Mouse (Mus musculus): Measurements from ENCODE around the gene Stx19. TPM values are rescaled to one million over a fixed set of nuclear protein-coding genes. Genes with fewer than 3 reads are reported as not detected.

Gene Stx19
- total RNA-seq (2014; rRNA removed) = not detected in 2 replicates
- not detected in 2 replicates for polyA plus RNA-seq (2012; rRNA removed)

DNA sequence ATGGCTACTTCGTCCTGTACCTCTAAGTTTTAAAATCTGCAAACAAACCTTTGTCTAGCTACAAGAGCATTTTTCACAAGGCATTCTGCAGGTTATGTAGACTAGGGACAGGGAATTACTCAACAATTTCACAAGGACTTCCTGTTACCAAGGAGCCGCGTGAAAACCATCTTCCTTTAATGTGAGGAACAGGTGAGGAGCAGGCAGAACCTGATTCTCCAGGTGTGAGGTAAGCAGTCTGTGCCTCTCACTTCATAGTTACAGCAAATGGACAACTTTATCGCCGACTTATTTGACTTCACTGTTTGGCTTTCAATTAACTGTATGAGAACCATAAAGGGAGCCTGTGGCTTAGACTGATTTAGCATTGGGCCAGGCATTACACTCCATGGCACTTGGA lies at the start of gene Stx19:
TSS of gene Stx19 (plus strand) at position 186 of the 400 bp plus-strand sequence.
- Histone ChIP-seq H3K27me3 (ENCODE audit: control insufficient read depth, insufficient read depth, low read length) (no peaks in the 10 kb centered on the region), H3K27ac (replicated peaks; ENCODE audit: insufficient read depth, low read depth, low read length) (no peak within 1 kb of the TSS), H3K36me3 (ENCODE audit: control insufficient read depth, insufficient read depth, low read length) (peaks cover 5% of the 10 kb centered on the region), H3K4me3 (ENCODE audit: insufficient read depth, low read depth, low read length) (no peak within 1 kb of the TSS), H3K4me1 (ENCODE audit: control insufficient read depth, insufficient read depth, low read length) (no peaks in the 10 kb centered on the region), H3K9ac (ENCODE audit: low read depth, low read length) (no peak within 1 kb of the TSS), H3K79me2 (ENCODE audit: control insufficient read depth, insufficient read depth, low read length) (no peaks in the 10 kb centered on the region)
- no peak for DNase-seq (ENCODE audit: extremely low read depth, low read depth, low spot score)
- TF ChIP-seq CTCF (IDR thresholded peaks at IDR 0.05; ENCODE audit: low read depth, low read length) (no peak), POLR2A (IDR thresholded peaks at IDR 0.05; ENCODE audit: extremely low read depth, insufficient read depth, low read length) (no peak)
- WGBS = 64% methylated on average over 5 of the region's 5 CpGs

DNA sequence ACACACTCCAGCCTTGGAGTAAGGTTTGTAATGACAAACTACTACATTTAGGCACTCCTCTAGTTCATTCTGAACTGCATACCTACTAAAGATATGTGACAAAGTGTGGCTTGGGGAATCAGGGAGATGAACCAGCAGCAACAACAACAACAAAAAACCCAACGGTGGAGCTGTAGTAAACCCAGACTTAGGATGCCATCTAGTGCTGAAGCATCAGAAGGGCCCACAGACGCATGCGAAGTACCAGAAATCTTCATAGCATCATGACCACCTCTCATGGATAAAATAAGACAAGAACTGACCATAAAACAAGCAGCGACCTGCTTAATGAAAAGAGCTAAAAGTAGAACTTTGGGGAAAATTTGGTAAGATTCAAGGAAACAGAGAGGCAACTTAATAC lies 41.0 kb upstream of the Stx19 start:
- no peak for DNase-seq (ENCODE audit: extremely low read depth, low read depth, low spot score)
- Histone ChIP-seq H3K79me2 (ENCODE audit: control insufficient read depth, insufficient read depth, low read length) (no peaks in the 10 kb centered on the region), H3K9ac (ENCODE audit: low read depth, low read length) (no peak overlapping the region), H3K36me3 (ENCODE audit: control insufficient read depth, insufficient read depth, low read length) (peaks cover 24% of the 10 kb centered on the region), H3K27ac (replicated peaks; ENCODE audit: insufficient read depth, low read depth, low read length) (no peak overlapping the region), H3K4me3 (ENCODE audit: insufficient read depth, low read depth, low read length) (no peak overlapping the region), H3K4me1 (ENCODE audit: control insufficient read depth, insufficient read depth, low read length) (no peaks in the 10 kb centered on the region), H3K27me3 (ENCODE audit: control insufficient read depth, insufficient read depth, low read length) (no peaks in the 10 kb centered on the region)
- WGBS = 88% methylated on average over 4 of the region's 4 CpGs
- no peak for TF ChIP-seq POLR2A (IDR thresholded peaks at IDR 0.05; ENCODE audit: extremely low read depth, insufficient read depth, low read length)
- no peak for TF ChIP-seq CTCF (IDR thresholded peaks at IDR 0.05; ENCODE audit: low read depth, low read length)

DNA sequence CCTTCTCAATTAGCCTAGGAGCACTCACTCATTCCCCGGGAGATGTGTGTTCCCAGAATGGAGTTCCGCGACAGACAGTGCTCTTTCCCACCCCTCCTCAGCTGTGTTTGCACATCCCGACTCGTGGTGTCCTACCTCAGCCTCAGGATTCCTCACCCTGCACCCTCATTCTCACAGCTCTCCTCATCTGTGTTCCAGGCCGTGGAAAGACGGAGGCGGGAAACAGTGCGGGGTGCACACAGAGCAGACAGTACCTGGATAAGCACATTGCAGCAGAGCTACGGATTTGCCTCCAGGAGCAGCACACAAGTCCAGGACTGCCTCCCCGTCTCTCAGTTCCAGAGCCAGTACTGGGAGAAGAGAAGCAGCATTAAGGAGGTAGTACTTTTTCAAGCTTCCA lies 38.4 kb upstream of the Stx19 start:
- WGBS = 89% methylated on average over 11 of the region's 11 CpGs
- H3K36me3 ChIP-seq (ENCODE audit: control insufficient read depth, insufficient read depth, low read length) = peaks cover 10% of the 10 kb centered on the region; the same call in 1 of the 2 replicates
- no peaks in the 10 kb centered on the region for H3K4me1 ChIP-seq (ENCODE audit: control insufficient read depth, insufficient read depth, low read length)
- no peak overlapping the region for H3K27ac ChIP-seq (replicated peaks; ENCODE audit: insufficient read depth, low read depth, low read length)
- H3K9ac ChIP-seq (ENCODE audit: low read depth, low read length) = no peak overlapping the region
- no peak for DNase-seq (ENCODE audit: extremely low read depth, low read depth, low spot score)
- no peaks in the 10 kb centered on the region for H3K79me2 ChIP-seq (ENCODE audit: control insufficient read depth, insufficient read depth, low read length)
- no peaks in the 10 kb centered on the region for H3K27me3 ChIP-seq (ENCODE audit: control insufficient read depth, insufficient read depth, low read length)
- no peak overlapping the region for H3K4me3 ChIP-seq (ENCODE audit: insufficient read depth, low read depth, low read length)
- no peak for TF ChIP-seq CTCF (IDR thresholded peaks at IDR 0.05; ENCODE audit: low read depth, low read length)
- TF ChIP-seq POLR2A (IDR thresholded peaks at IDR 0.05; ENCODE audit: extremely low read depth, insufficient read depth, low read length) = no peak

DNA sequence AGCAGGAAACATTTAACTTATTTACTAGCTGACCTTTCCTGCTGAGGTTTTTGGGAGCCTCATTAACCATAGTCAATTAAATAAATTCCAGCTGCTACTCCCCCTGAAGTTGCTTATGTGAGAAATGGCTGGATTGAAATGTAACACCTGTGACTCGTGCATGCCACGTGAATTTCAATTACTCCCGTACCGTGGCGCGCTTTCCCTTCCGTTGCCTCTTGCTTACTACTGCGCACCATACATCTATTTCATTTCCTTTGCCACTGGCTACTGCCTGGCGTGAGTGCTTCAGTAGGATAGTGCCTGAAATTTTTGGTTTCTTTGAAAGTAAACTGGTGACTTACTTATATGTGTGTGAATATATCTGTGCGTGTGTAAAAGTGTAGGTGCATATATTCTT lies 36.2 kb upstream of the Stx19 start:
- Histone ChIP-seq H3K27ac (replicated peaks; ENCODE audit: insufficient read depth, low read depth, low read length) (no peak overlapping the region), H3K36me3 (ENCODE audit: control insufficient read depth, insufficient read depth, low read length) (peaks cover 2% of the 10 kb centered on the region; the same call in 1 of the 2 replicates), H3K79me2 (ENCODE audit: control insufficient read depth, insufficient read depth, low read length) (no peaks in the 10 kb centered on the region), H3K27me3 (ENCODE audit: control insufficient read depth, insufficient read depth, low read length) (no peaks in the 10 kb centered on the region), H3K4me1 (ENCODE audit: control insufficient read depth, insufficient read depth, low read length) (no peaks in the 10 kb centered on the region), H3K9ac (ENCODE audit: low read depth, low read length) (no peak overlapping the region), H3K4me3 (ENCODE audit: insufficient read depth, low read depth, low read length) (no peak overlapping the region)
- WGBS = 88% methylated on average over 10 of the region's 10 CpGs
- TF ChIP-seq CTCF (IDR thresholded peaks at IDR 0.05; ENCODE audit: low read depth, low read length) (no peak), POLR2A (IDR thresholded peaks at IDR 0.05; ENCODE audit: extremely low read depth, insufficient read depth, low read length) (no peak)
- no peak for DNase-seq (ENCODE audit: extremely low read depth, low read depth, low spot score)

DNA sequence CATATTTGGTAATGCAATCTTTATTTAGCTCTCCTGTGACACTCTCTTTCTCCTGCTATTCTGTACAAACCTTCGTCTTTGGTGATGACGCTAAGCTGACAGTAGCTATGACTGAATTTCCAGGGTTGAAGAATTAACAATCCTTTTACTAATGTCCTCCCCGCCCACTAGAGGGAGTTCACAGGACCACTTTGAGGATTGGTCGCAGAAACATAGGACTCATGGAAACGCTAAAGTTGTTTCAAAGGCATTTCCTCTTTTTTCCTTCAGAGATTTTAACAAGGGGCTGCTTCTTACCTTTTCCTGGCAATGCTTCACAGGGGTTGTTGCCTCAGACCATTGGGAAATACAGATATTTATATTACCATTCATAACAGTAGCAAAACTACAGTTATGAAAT lies 32.2 kb upstream of the Stx19 start:
- no peak for TF ChIP-seq POLR2A (IDR thresholded peaks at IDR 0.05; ENCODE audit: extremely low read depth, insufficient read depth, low read length)
- peak; percentile 33; the same call in 1 of the 2 replicates for TF ChIP-seq CTCF (IDR thresholded peaks at IDR 0.05; ENCODE audit: low read depth, low read length)
- Histone ChIP-seq H3K27ac (replicated peaks; ENCODE audit: insufficient read depth, low read depth, low read length) (no peak overlapping the region), H3K79me2 (ENCODE audit: control insufficient read depth, insufficient read depth, low read length) (no peaks in the 10 kb centered on the region), H3K4me3 (ENCODE audit: insufficient read depth, low read depth, low read length) (no peak overlapping the region), H3K4me1 (ENCODE audit: control insufficient read depth, insufficient read depth, low read length) (peaks cover 3% of the 10 kb centered on the region; the same call in 1 of the 2 replicates), H3K9ac (ENCODE audit: low read depth, low read length) (no peak overlapping the region), H3K27me3 (ENCODE audit: control insufficient read depth, insufficient read depth, low read length) (no peaks in the 10 kb centered on the region), H3K36me3 (ENCODE audit: control insufficient read depth, insufficient read depth, low read length) (no peaks in the 10 kb centered on the region)
- WGBS = 57% methylated on average over 5 of the region's 5 CpGs
- no peak for DNase-seq (ENCODE audit: extremely low read depth, low read depth, low spot score)

DNA sequence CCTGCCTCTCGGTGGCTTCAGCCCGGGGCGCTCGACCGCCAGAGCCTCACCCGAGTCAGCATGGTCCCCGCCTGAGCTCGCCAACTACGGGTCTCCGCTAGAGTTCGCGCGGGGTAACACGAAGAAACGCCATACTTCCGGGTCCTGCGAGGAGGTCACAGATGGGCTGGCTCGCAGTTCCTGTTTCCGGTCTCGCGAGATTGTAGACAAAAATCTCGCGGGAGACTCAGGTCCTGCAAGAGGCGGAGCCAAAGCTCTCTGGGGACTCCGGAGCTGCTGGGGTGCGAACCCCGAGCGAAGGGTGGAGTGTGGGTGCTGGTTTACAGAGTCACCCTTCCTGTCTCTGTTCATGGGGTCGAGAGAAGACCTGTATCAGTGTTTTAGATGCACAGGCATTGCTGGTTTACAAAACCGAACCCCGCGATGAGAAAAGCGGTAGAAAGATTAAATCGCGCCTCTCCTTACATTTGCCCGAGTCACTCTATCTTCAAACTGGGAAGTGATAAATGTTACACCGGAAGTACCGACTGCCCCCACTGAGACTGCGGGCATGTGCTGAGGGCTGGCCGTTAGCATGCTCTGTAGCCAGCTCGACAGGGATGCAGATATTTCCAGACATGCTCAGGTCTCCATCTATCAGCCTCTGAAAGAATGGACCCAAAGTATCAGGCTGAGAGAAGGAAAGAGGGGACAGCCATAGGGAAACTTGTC lies 27.7 kb upstream of the Stx19 start, which contains the start of gene Nsun3:
TSS of gene Nsun3 (minus strand) at position 198 of the 711 bp plus-strand sequence.
- Histone ChIP-seq H3K4me3 (ENCODE audit: insufficient read depth, low read depth, low read length) (peak within 1 kb of the TSS; percentile 90), H3K36me3 (ENCODE audit: control insufficient read depth, insufficient read depth, low read length) (no peaks in the 10 kb centered on the region), H3K27me3 (ENCODE audit: control insufficient read depth, insufficient read depth, low read length) (no peaks in the 10 kb centered on the region), H3K4me1 (ENCODE audit: control insufficient read depth, insufficient read depth, low read length) (peaks cover 3% of the 10 kb centered on the region; the same call in 1 of the 2 replicates), H3K9ac (ENCODE audit: low read depth, low read length) (peak within 1 kb of the TSS; percentile 97), H3K79me2 (ENCODE audit: control insufficient read depth, insufficient read depth, low read length) (no peaks in the 10 kb centered on the region), H3K27ac (replicated peaks; ENCODE audit: insufficient read depth, low read depth, low read length) (peak within 1 kb of the TSS; percentile 91)
- no peak for TF ChIP-seq CTCF (IDR thresholded peaks at IDR 0.05; ENCODE audit: low read depth, low read length)
- peak; percentile 81 for TF ChIP-seq POLR2A (IDR thresholded peaks at IDR 0.05; ENCODE audit: extremely low read depth, insufficient read depth, low read length)
- WGBS = 2% methylated on average over 41 of the region's 41 CpGs
- DNase-seq (ENCODE audit: extremely low read depth, low read depth, low spot score) = peak; percentile 88

All from liver, adult 2 months (tissue).